Mouse (Mus musculus): ENCODE measurements around the gene Clnk.

- TF ChIP-seq POLR2A (IDR thresholded peaks at IDR 0.05; ENCODE audit: extremely low read depth, insufficient read depth, low read length) (no peak), CTCF (IDR thresholded peaks at IDR 0.05; ENCODE audit: extremely low read depth, insufficient read depth, low read length) (no peak)
These were observed 18.4 kb downstream of the Clnk start for GRCm38 (mm10) chr5:38858015-38858721.

Measured in cortical plate, adult 2 months (tissue).